Mouse (Mus musculus) layer of hippocampus, adult 2 months (tissue): Measurements from ENCODE around the gene Tfip11. TPM values are rescaled to one million over a fixed set of nuclear protein-coding genes. Genes with fewer than 3 reads are reported as not detected.

Source experiments
- DNase-seq, 2 experiments: peaks; one replicate each; pipeline ENCODE4 v3.0.0; 2022; ENCODE audit warnings: low spot score in 2 of 2
- H3K27ac ChIP-seq: fragments of 200-600 bp; 2 replicates; pipeline ENCODE4 v1.8.1; 2022
- H3K4me3 ChIP-seq: fragments of 200-600 bp; 2 replicates; pipeline ENCODE4 v1.8.1; 2022; ENCODE audit warnings: mild to moderate bottlenecking
- CTCF ChIP-seq: fragments of 200-600 bp; conservative IDR thresholded peaks from 2 replicates; pipeline ENCODE4 v1.8.1; 2022; ENCODE audit warnings: antibody characterized with exemption, mild to moderate bottlenecking, moderate library complexity
- total RNA-seq, 2 experiments: library from RNA; stranded (reverse); gene quantifications; 2 replicates each; pipeline ENCODE4 v1.2.3; 2021

The Tfip11 gene
- total RNA-seq, 2 experiments from 2014 or later, result 40.6 to 40.8 TPM

- Histone ChIP-seq H3K27ac (peak overlapping the region; percentile 75), H3K4me3 (no peak overlapping the region)
- no peak for DNase-seq
- TF ChIP-seq CTCF, result no peak
Observed at GRCm38 (mm10) chr5:112294696-112295095, 31.5 kb upstream of the Tfip11 start.

DNA sequence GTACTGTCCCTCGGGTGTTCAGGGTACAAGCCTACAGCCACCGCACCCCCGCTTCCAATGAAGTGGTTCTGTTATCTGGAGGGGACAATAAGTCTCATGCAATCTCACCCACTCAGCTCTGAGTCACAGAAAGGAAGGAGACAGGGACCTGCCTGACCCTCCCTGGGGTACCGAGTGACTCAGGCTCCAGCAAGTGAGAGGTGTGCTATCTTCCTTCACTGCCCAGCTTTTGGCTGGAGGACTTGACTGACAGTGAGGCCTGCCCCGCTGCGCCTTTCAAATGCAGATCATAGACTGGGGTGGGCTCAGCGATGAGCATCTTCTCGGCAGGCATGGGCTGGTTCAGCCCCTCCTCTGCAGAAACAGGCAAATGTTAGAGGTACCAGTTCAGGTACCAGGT, 31.0 kb upstream of the Tfip11 start:
- no peak for DNase-seq
- TF ChIP-seq CTCF, result no peak
- Histone ChIP-seq H3K4me3 (no peak overlapping the region), H3K27ac (peak overlapping the region; percentile 75)

- DNase-seq, result no peak
- Histone ChIP-seq H3K27ac (peak overlapping the region; percentile 75), H3K4me3 (no peak overlapping the region)
- no peak for TF ChIP-seq CTCF
Observed at GRCm38 (mm10) chr5:112295564-112295963, 30.6 kb upstream of the Tfip11 start.

- peak overlapping the region; percentile 75 for H3K27ac ChIP-seq
- no peak for TF ChIP-seq CTCF
- no peak for DNase-seq
- no peak overlapping the region for H3K4me3 ChIP-seq
Observed at GRCm38 (mm10) chr5:112296404-112297181, 29.6 kb upstream of the Tfip11 start.

DNA sequence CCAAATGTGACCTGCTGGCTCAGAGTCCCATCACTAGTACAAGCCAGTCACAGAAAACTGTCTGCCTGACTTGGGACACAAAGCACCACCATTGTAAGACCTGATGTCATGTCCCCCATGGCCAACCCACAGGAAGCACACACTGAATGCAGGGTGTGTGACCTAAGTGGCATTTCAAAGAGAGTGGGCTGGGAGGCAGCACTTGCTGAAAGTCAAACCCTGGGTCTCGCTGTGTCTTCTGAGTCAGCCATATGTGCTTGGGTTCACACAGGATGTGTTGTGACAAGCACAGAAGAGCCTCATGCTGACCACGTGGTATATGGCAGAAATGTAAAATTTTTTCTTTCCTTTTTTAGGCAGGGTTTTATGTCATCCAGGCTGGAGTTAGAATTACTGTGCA, 28.9 kb upstream of the Tfip11 start:
- no peak for TF ChIP-seq CTCF
- Histone ChIP-seq H3K27ac (peak overlapping the region; percentile 67), H3K4me3 (no peak overlapping the region)
- DNase-seq, result no peak

DNA sequence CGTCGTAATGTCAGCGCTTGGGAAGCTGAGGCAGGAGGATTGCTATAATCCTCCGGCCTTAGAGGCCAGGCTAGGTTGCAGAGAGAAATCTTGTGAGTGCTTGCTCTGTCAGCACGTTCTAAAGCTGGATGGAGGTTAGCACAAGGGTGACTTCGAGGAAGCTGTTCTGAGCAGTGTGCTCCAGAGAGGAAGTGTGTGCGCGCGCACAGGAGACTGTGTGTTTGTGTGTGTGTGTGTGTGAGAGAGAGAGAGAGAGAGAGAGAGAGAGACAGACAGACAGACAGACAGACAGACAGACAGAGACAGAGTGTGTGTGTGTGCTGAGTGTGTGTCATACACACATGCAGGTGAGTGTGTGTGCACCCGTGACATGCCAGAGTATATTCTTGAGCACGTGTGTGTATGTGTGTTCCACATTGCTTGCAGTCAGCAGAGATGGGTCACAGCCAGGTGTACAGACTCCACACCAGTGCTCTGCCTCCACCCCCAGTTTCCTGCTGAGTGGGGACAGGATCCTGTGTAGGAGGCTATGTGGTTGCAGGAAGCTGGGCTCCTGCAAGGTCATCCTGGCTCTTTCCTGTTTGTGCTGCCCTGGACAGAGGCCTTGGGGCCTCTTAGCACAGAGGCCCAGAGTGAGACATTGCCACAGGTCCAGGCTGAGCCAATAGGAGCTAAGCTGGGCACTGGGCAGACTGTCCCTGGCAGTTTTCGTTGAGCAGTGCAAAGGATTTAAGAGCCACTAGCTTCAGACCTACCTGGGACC, 27.8 kb upstream of the Tfip11 start:
- Histone ChIP-seq H3K4me3 (no peak overlapping the region), H3K27ac (peak overlapping the region; percentile 72)
- no peak for DNase-seq
- TF ChIP-seq CTCF, result no peak

DNA sequence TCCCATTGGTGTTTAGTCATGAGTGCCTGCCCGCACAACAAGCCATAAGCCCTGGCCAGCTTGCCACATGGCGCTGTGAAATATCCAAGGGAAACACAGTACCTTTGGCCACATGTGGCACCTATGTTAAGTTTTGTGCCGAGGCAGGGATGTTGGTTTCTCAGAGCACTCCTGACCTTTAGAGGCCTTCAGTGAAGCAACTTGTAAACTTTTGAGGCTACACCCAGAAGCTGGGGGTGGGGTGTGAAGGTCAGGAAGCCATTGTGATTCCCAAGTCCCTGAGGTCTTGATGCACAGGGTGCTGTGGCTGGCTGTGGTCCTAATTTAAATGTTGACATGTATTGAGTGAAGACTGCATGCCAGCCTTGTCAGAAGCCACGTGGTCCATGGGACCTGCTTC, 26.8 kb upstream of the Tfip11 start:
- no peak for DNase-seq
- TF ChIP-seq CTCF, result no peak
- Histone ChIP-seq H3K4me3 (no peak overlapping the region), H3K27ac (peak overlapping the region; percentile 72)

DNA sequence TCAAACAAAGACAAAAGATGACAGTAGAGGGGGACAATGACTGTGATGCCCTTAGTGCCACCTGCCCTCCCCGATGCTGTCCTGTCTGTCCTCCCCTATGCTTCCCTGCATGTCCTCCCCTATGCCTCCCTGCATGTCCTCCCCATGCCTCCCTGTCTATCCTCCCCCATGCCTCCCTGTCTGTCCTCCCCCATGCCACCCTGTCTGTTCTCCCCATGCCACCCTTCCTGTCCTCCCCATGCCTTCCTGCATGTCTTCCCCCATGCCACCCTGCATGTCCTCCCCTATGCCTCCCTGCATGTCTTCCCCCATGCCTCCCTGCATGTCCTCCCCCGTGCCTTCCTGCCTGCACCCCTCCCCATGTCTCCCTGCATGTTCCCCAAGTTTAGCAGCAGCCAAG, 26.0 kb upstream of the Tfip11 start:
- H3K4me3 ChIP-seq, result no peak overlapping the region
- H3K27ac ChIP-seq, result peak overlapping the region; percentile 75; the same call in 1 of the 2 replicates
- TF ChIP-seq CTCF, result no peak
- no peak for DNase-seq

- no peak for TF ChIP-seq CTCF
- H3K27ac ChIP-seq, result peak overlapping the region; percentile 75; the same call in 1 of the 2 replicates
- H3K4me3 ChIP-seq, result no peak overlapping the region
- DNase-seq, result no peak
Observed at GRCm38 (mm10) chr5:112300721-112301308, 25.3 kb upstream of the Tfip11 start.

DNA sequence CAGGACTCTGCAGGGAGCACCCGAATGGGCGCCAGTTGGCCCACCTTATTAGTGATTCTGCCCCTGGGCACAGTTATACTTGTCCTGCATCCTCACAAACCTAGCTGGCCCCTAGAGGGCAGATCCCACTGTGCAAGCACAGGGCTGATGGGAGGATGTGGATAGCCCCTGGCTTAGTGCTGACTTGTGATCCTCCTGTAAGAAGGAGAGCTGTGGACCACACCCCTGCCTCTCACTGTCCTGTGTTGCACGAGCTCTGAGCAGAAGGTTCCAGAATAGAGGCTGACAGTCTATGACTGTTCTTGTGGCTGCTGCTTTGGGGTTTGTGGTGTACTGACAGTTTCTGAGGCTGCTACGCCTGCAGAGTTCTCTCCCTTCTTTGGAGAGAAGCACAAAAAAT, 24.5 kb upstream of the Tfip11 start:
- H3K4me3 ChIP-seq, result no peak overlapping the region
- peak; percentile 42 for TF ChIP-seq CTCF
- no peak for DNase-seq
- peak overlapping the region; percentile 75; the same call in 1 of the 2 replicates for H3K27ac ChIP-seq

- H3K4me3 ChIP-seq, result no peak overlapping the region
- TF ChIP-seq CTCF, result no peak
- DNase-seq, result no peak
Observed at GRCm38 (mm10) chr5:112302310-112302709, 23.8 kb upstream of the Tfip11 start.

DNA sequence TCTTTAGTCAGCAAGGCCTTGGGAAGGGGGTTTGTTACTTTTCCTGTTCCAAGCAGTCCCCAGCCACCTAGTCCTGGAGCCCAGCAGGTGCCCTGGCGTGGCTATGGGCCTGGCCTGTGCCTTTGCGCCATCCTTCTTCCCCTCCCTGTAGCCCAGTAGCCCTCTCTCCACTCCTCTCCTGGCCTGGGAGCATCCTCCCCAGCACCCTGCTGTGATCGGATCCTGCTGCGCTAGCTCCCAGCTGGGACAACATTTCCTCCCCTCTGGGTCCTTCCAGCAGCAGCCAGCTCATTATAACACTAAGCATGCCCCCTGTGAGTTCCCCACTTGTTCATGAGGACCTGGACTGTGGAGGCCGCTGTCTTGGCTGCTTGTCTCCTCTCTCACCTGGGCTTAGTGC, 20.3 kb upstream of the Tfip11 start:
- H3K27ac ChIP-seq, result peak overlapping the region; percentile 69
- no peak for DNase-seq
- TF ChIP-seq CTCF, result no peak
- H3K4me3 ChIP-seq, result no peak overlapping the region

More at GRCm38 (mm10) chr5:112302310-112302709, 23.8 kb upstream of the Tfip11 start:
- H3K27ac ChIP-seq, result peak overlapping the region; percentile 75; the same call in 1 of the 2 replicates

- no peak for DNase-seq
- H3K4me3 ChIP-seq, result no peak overlapping the region
- H3K27ac ChIP-seq, result peak overlapping the region; percentile 71
- TF ChIP-seq CTCF, result no peak
Observed at GRCm38 (mm10) chr5:112313222-112313885, 12.8 kb upstream of the Tfip11 start.
